Mouse (Mus musculus): ENCODE results near the gene Pcsk4. TPM values are rescaled to one million over a fixed set of nuclear protein-coding genes. Genes with fewer than 3 reads are reported as not detected.

Pcsk4 gene
- polyA plus RNA-seq, 1 experiment from 2014 or later = 4.7 TPM

DNA sequence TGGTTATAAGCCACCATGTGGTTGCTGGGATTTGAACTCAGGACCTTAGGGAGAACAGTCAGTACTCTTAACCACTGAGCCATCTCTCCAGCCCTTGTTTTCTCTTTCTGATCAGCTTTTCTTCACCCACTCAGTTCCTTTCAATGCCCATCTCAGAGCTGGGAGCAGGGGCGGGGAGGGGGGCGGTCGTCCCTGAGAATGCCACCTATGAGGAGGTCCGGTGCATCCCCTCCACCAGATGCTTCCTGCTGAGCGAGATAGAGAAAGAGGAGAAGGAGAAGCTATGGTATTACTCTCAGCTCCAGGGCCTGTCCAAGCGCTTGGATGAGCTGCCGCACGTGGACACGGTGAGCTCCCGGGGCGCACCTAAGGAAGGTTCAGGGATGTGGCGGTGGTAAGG lies 24.8 kb downstream of the Pcsk4 start:
- Histone ChIP-seq H3K4me2 (replicated peaks) (peak overlapping the region; percentile 36), H3K4me1 (replicated peaks; ENCODE audit: control insufficient read depth, insufficient read depth, low read length) (peaks cover 40% of the 10 kb centered on the region)

DNA sequence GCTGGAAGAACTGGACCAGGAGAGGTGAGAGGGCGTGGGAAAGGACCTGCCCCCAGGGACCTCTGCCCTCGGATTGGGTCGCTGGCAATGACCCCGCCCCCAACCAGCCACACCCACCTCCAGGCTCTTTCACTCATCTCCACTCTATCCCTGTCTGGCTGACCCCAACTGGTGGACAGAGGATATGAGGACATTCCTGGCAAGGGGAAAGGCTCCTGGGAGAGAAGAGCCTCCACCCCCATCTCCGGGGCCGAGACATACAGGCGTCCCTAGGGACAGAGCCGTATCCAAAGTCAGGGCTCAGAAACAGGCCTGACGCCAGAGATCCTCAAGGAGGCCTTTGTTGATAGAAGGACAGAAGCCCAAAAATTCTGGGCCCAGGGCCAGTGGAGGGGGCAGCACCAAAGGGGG lies 26.8 kb downstream of the Pcsk4 start:
- peak overlapping the region; percentile 95 for H3K4me2 ChIP-seq (replicated peaks)
- peak overlapping the region; percentile 52 for H3K4me3 ChIP-seq (replicated peaks; ENCODE audit: low read length)
- peak overlapping the region; percentile 96 for H3K27ac ChIP-seq
- peak; percentile 67 for DNase-seq (ENCODE audit: low spot score)
- H3K9me3 ChIP-seq (ENCODE audit: control insufficient read depth, low read length) = no peaks in the 10 kb centered on the region
- peaks cover 60% of the 10 kb centered on the region for H3K36me3 ChIP-seq (replicated peaks; ENCODE audit: control insufficient read depth, insufficient read depth)
- no peaks in the 10 kb centered on the region for H3K27me3 ChIP-seq (ENCODE audit: control insufficient read depth, insufficient read depth, low read length)
- ATAC-seq (ENCODE audit: low FRiP score) = peak; percentile 7; the same call in 1 of the 2 replicates
- WGBS = 4% methylated on average over 9 of the region's 9 CpGs
- peak overlapping the region; percentile 96 for H3K9ac ChIP-seq
- H3K4me1 ChIP-seq (replicated peaks; ENCODE audit: control insufficient read depth, insufficient read depth, low read length) = peaks cover 53% of the 10 kb centered on the region

More for the DNA sequence above, 24.8 kb downstream of the Pcsk4 start:
- H3K9ac ChIP-seq = peak overlapping the region; percentile 37; the same call in 1 of the 2 replicates
- H3K36me3 ChIP-seq (replicated peaks; ENCODE audit: control insufficient read depth, insufficient read depth) = peaks cover 80% of the 10 kb centered on the region
- 32% methylated on average over 12 of the region's 12 CpGs for WGBS
- DNase-seq (ENCODE audit: low spot score) (no peak), ATAC-seq (ENCODE audit: low FRiP score) (no peak)
- H3K27ac ChIP-seq = no peak overlapping the region
- H3K27me3 ChIP-seq (ENCODE audit: control insufficient read depth, insufficient read depth, low read length) = no peaks in the 10 kb centered on the region
- no peaks in the 10 kb centered on the region for H3K9me3 ChIP-seq (ENCODE audit: control insufficient read depth, low read length)
- no peak overlapping the region for H3K4me3 ChIP-seq (replicated peaks; ENCODE audit: low read length)

DNA sequence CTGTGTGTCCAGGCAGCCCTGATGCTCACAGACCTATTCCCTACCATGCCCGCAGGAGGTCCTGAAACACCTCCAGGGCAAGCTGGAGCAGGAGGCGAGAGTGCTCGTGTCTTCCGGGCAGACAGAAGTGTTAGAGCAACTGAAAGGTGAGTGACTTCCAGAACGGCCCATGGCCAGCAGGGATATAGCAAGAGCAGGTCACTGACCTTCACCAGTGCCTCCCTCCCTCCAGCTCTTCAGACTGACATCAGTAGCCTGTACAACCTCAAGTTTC lies 27.3 kb downstream of the Pcsk4 start:
- DNase-seq (ENCODE audit: low spot score) (no peak), ATAC-seq (ENCODE audit: low FRiP score) (no peak)
- Histone ChIP-seq H3K9me3 (ENCODE audit: control insufficient read depth, low read length) (no peaks in the 10 kb centered on the region), H3K27ac (peak overlapping the region; percentile 96), H3K4me2 (replicated peaks) (peak overlapping the region; percentile 95), H3K36me3 (replicated peaks; ENCODE audit: control insufficient read depth, insufficient read depth) (peaks cover 56% of the 10 kb centered on the region), H3K9ac (peak overlapping the region; percentile 96), H3K4me1 (replicated peaks; ENCODE audit: control insufficient read depth, insufficient read depth, low read length) (peaks cover 57% of the 10 kb centered on the region), H3K27me3 (ENCODE audit: control insufficient read depth, insufficient read depth, low read length) (no peaks in the 10 kb centered on the region), H3K4me3 (replicated peaks; ENCODE audit: low read length) (peak overlapping the region; percentile 52)
- 52% methylated on average over 5 of the region's 5 CpGs for WGBS

DNA sequence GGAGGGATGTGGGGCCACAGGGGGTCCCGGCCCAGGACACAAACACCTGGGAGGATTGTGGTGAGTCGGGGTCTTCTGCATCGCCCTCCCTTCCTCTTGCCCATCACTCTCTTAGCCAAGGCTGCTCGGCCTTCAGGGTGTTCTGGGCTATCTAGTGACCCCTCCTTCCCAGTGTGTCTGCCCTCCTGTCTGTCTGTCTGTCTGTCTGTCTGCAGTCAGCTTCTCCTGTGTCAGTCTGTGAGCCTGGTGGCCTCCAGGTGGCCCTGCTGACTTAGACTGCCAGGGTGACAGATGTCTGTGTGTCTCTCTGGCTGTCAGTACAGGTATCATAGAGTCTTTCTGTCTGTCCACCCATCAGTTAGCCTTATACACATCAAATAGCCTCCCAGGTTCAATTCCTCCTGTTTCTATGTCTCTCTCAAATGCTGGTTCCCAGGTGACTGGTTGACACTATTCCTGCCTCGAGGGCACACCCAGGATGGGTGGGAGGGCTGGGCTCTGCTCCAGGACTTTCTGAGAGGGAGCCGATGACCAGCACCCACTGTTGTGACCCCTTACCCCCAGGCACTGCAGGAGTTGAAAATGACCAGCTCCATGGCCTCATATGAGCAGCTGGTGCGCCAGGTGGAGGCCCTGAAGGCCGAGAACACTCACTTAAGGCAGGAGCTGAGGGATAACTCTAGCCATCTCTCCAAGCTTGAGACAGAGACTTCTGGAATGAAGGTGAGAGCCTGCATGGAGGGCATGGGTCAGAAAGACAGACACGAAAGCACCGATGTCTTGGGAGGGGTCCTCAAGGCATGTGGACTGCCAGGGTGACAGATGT lies 27.8 kb downstream of the Pcsk4 start:
- peaks cover 63% of the 10 kb centered on the region for H3K4me1 ChIP-seq (replicated peaks; ENCODE audit: control insufficient read depth, insufficient read depth, low read length)
- peak overlapping the region; percentile 52 for H3K4me3 ChIP-seq (replicated peaks; ENCODE audit: low read length)
- 47% methylated on average over 10 of the region's 10 CpGs for WGBS
- H3K27me3 ChIP-seq (ENCODE audit: control insufficient read depth, insufficient read depth, low read length) = no peaks in the 10 kb centered on the region
- no peak for DNase-seq (ENCODE audit: low spot score)
- peak; percentile 5; the same call in 1 of the 2 replicates for ATAC-seq (ENCODE audit: low FRiP score)
- H3K27ac ChIP-seq = peak overlapping the region; percentile 96
- peak overlapping the region; percentile 96 for H3K9ac ChIP-seq
- no peaks in the 10 kb centered on the region for H3K9me3 ChIP-seq (ENCODE audit: control insufficient read depth, low read length)
- peaks cover 50% of the 10 kb centered on the region for H3K36me3 ChIP-seq (replicated peaks; ENCODE audit: control insufficient read depth, insufficient read depth)
- peak overlapping the region; percentile 95 for H3K4me2 ChIP-seq (replicated peaks)

DNA sequence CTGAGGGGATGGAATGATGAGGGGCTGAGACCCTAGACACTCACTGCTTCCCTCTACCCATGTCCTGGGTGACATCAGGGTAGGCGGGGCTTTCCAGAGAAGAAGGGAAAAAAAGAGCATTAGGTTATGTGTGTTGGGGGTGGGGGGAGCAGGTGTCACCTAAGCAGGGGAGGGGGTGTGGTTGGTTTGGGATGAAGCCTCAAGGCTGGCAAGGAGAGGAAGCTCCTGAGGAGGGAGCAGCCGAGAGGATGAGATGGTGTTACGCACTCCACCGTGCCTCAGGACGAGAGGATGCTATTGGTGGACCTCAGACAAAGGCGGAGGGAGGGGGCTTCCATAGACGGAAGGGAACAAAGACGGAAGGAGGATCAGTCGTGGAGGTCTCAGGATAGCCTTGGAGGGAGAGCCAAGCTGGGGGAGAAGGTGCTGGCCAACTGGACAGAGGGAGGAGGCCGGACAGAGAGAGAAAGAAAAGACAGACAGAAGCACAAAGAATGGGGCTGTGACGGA lies 28.6 kb downstream of the Pcsk4 start:
- peak; percentile 79 for DNase-seq (ENCODE audit: low spot score)
- WGBS = 9% methylated on average over 11 of the region's 11 CpGs
- Histone ChIP-seq H3K4me1 (replicated peaks; ENCODE audit: control insufficient read depth, insufficient read depth, low read length) (peaks cover 65% of the 10 kb centered on the region), H3K9ac (peak overlapping the region; percentile 96), H3K36me3 (replicated peaks; ENCODE audit: control insufficient read depth, insufficient read depth) (peaks cover 43% of the 10 kb centered on the region), H3K4me3 (replicated peaks; ENCODE audit: low read length) (peak overlapping the region; percentile 52), H3K9me3 (ENCODE audit: control insufficient read depth, low read length) (no peaks in the 10 kb centered on the region), H3K4me2 (replicated peaks) (peak overlapping the region; percentile 95), H3K27ac (peak overlapping the region; percentile 96), H3K27me3 (ENCODE audit: control insufficient read depth, insufficient read depth, low read length) (no peaks in the 10 kb centered on the region)
- ATAC-seq (ENCODE audit: low FRiP score) = peak; percentile 83

DNA sequence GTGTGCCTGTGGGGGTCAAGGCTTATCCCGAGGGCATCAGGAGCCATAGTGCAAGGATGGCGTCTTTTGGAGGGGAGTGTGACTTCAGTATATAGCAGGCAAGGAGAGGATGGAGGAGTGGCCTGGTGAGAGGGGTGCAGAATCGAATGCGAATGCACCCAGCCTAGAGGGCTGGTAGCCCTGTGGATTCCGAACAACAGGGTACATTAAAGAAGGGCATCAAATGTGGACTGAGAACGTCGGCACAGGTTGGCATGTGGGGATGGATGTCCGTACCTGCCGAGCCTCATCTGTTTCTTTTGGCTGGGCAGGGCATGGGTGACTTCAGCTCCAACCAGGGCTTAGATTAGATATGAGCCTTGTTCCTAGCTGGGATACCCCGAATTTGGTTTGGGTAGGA lies 29.5 kb downstream of the Pcsk4 start:
- no peak for ATAC-seq (ENCODE audit: low FRiP score)
- peaks cover 70% of the 10 kb centered on the region for H3K4me1 ChIP-seq (replicated peaks; ENCODE audit: control insufficient read depth, insufficient read depth, low read length)
- H3K27me3 ChIP-seq (ENCODE audit: control insufficient read depth, insufficient read depth, low read length) = no peaks in the 10 kb centered on the region
- H3K4me3 ChIP-seq (replicated peaks; ENCODE audit: low read length) = peak overlapping the region; percentile 52
- peaks cover 37% of the 10 kb centered on the region for H3K36me3 ChIP-seq (replicated peaks; ENCODE audit: control insufficient read depth, insufficient read depth)
- WGBS = 32% methylated on average over 10 of the region's 10 CpGs
- H3K9me3 ChIP-seq (ENCODE audit: control insufficient read depth, low read length) = no peaks in the 10 kb centered on the region
- no peak for DNase-seq (ENCODE audit: low spot score)
- peak overlapping the region; percentile 96 for H3K27ac ChIP-seq
- H3K4me2 ChIP-seq (replicated peaks) = peak overlapping the region; percentile 95
- H3K9ac ChIP-seq = peak overlapping the region; percentile 96

DNA sequence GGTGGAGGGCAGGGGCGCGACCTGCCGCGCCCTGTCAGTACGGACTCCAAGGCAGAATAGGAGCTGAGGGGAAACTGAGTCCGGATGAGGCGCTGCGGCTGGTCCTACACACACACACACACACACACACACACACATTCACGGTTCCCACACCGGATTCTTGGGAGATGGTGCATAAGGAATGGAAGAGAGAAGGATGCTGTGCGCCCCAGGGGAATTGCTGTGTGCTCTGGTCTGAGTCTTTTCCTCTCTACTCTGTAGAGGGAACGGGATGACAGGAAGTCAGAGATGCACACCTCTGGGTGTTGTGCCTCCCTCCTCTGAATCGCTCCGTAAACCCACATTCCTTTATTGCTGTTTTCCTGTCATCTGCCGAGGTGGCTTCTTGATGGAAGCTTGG lies 30.0 kb downstream of the Pcsk4 start:
- H3K27ac ChIP-seq = peak overlapping the region; percentile 96
- no peaks in the 10 kb centered on the region for H3K27me3 ChIP-seq (ENCODE audit: control insufficient read depth, insufficient read depth, low read length)
- WGBS = 3% methylated on average over 15 of the region's 15 CpGs
- ATAC-seq (ENCODE audit: low FRiP score) = no peak
- H3K36me3 ChIP-seq (replicated peaks; ENCODE audit: control insufficient read depth, insufficient read depth) = peaks cover 37% of the 10 kb centered on the region
- H3K4me1 ChIP-seq (replicated peaks; ENCODE audit: control insufficient read depth, insufficient read depth, low read length) = peaks cover 65% of the 10 kb centered on the region
- peak overlapping the region; percentile 95 for H3K4me2 ChIP-seq (replicated peaks)
- peak overlapping the region; percentile 96 for H3K9ac ChIP-seq
- DNase-seq (ENCODE audit: low spot score) = peak; percentile 60
- peak overlapping the region; percentile 52 for H3K4me3 ChIP-seq (replicated peaks; ENCODE audit: low read length)
- no peaks in the 10 kb centered on the region for H3K9me3 ChIP-seq (ENCODE audit: control insufficient read depth, low read length)

DNA sequence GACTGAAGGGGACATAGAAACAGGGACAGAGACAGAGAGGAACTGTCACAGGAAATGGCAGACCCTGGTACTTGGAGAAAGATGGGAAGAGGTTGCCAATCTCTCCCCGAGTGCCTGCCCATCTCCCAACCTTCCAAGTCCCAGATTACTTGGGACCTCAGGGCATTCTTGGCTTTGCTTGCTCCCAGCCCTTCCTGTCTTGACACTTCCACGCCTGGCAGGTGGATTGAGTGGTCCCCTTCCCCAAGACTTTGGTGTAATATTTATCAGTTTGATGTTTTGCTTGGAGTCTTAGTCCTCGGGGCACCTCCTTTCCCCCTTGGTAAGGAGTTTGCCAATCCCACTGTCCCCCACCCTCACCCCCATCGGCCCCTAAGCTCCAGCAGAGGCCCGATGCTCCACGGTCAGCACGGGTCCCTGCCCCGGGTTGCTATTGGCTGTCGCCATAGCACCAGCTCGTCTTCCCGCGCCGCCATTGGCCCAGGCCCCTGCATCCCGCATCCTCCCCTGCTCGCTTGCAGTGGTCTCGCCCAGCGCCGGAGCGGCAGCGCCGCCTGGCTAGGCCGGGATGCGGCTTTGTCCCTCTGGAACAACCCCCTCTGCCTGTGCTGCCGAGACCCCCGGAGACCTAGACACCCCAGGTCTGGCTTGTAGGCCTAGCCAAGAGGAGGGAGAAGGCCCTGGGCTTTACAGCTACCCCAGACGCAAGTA lies 30.6 kb downstream of the Pcsk4 start:
- peak; percentile 77 for ATAC-seq (ENCODE audit: low FRiP score)
- H3K4me2 ChIP-seq (replicated peaks) = peak overlapping the region; percentile 95
- H3K4me1 ChIP-seq (replicated peaks; ENCODE audit: control insufficient read depth, insufficient read depth, low read length) = peaks cover 63% of the 10 kb centered on the region
- 4% methylated on average over 26 of the region's 26 CpGs for WGBS
- peak overlapping the region; percentile 96 for H3K27ac ChIP-seq
- peaks cover 37% of the 10 kb centered on the region for H3K36me3 ChIP-seq (replicated peaks; ENCODE audit: control insufficient read depth, insufficient read depth)
- peak; percentile 91 for DNase-seq (ENCODE audit: low spot score)
- H3K27me3 ChIP-seq (ENCODE audit: control insufficient read depth, insufficient read depth, low read length) = no peaks in the 10 kb centered on the region
- no peaks in the 10 kb centered on the region for H3K9me3 ChIP-seq (ENCODE audit: control insufficient read depth, low read length)
- H3K9ac ChIP-seq = peak overlapping the region; percentile 96
- H3K4me3 ChIP-seq (replicated peaks; ENCODE audit: low read length) = peak overlapping the region; percentile 52

DNA sequence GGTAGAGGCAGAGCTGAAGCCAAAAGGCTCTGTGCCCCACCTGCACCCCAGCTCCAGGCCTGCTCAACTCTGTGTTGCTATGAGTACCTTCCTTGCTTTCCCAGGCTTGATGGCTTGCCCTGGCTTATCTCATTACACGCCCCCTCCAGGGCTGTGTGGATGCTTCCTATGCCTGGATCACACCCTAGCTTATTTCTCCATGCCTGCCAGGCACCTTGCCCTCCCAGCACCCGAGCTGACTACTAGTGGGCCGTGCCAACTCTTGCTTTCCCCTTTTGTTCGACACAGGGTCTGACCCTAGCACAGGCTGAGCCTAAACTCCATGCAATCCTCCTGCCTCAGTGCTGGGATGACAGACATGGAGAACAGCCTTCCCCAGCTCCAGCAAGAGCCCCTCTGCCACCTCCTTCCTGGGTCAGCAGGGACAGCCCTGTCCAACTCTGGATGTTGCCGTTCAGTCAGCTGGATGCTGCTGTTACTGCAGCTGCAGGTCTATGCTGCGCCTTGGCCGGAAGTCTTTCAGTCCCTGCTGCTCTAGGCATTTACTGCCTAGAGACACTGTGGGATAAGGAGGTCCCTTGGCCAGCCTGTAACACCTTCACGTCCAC lies 31.7 kb downstream of the Pcsk4 start:
- Histone ChIP-seq H3K9me3 (ENCODE audit: control insufficient read depth, low read length) (no peaks in the 10 kb centered on the region), H3K36me3 (replicated peaks; ENCODE audit: control insufficient read depth, insufficient read depth) (peaks cover 32% of the 10 kb centered on the region), H3K9ac (peak overlapping the region; percentile 96; the same call in 1 of the 2 replicates), H3K4me2 (replicated peaks) (peak overlapping the region; percentile 95), H3K27me3 (ENCODE audit: control insufficient read depth, insufficient read depth, low read length) (no peaks in the 10 kb centered on the region), H3K4me1 (replicated peaks; ENCODE audit: control insufficient read depth, insufficient read depth, low read length) (peaks cover 62% of the 10 kb centered on the region), H3K27ac (peak overlapping the region; percentile 96), H3K4me3 (replicated peaks; ENCODE audit: low read length) (no peak overlapping the region)
- 64% methylated on average over 8 of the region's 8 CpGs for WGBS
- ATAC-seq (ENCODE audit: low FRiP score) (no peak), DNase-seq (ENCODE audit: low spot score) (no peak)

All from hindbrain, embryonic 14.5 days (tissue).